Mouse (Mus musculus) CH12.LX (cell line): Measurements from ENCODE around the gene Elavl3.

ENCODE experiments used
- CTCF ChIP-seq, 2 experiments: IDR thresholded peaks in 1 of 2; conservative IDR thresholded peaks in 1 of 2; 2 replicates each; pipeline ENCODE4 v1.5.1; 2011 to 2012; ENCODE audit warnings: low read depth in 2 of 2, low read length in 2 of 2, improper control_type of control experiment in 1 of 2, inconsistent platforms in 1 of 2, mild to moderate bottlenecking in 1 of 2, moderate library complexity in 1 of 2
- POLR2A ChIP-seq: IDR thresholded peaks from 2 replicates; pipeline ENCODE4 v1.6.1; 2011; ENCODE audit warnings: low read depth, mild to moderate bottlenecking, improper control_type of control experiment, low read length
- ZC3H11A ChIP-seq: IDR thresholded peaks from 2 replicates; pipeline ENCODE4 v1.6.1; 2012; ENCODE audit warnings: low read depth, mild to moderate bottlenecking, inconsistent platforms, low read length, improper control_type of control experiment

DNA sequence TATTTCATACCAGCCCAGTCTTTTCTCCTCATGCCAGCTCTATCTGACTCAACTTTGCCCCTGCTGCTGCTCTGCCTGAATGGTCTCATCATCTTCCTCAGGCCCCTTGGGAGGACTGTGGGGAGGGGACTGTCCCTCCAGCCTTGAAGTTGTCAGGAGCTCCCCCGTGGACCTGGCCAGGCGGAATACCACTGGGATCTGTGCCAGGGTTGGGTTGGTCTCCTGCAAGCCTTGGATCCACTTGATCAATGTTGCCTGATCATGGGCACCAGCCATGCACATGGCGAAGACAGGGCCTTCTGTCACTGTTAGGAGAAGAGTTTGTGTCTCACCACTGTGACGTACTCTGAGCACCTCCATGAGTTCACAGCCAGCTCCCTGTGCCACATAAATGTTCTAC lies 20.5 kb upstream of the Elavl3 start:
- TF ChIP-seq ZC3H11A (no peak), CTCF (conservative IDR thresholded peaks at IDR 0.05 in 1 of 2, IDR thresholded peaks at IDR 0.05 in 1 of 2; ENCODE audit: low read depth in 2 of 2, low read length in 2 of 2) (no peak), POLR2A (no peak)
